Mouse (Mus musculus) megakaryocyte-erythroid progenitor cell, adult 5-6 weeks (primary cell): ENCODE results near the gene Arhgef3. TPM values are rescaled to one million over a fixed set of nuclear protein-coding genes. Genes with fewer than 3 reads are reported as not detected.

Experiments
- ATAC-seq: replicated peaks from 2 replicates; pipeline ENCODE4 v1.8.0; 2016; ENCODE audit warnings: mild to moderate bottlenecking, inconsistent platforms; ENCODE audit not compliant: severe bottlenecking, poor library complexity, low FRiP score, low TSS enrichment
- total RNA-seq, 2 experiments: library from RNA; stranded (forward) in 1 of 2; stranded (reverse) in 1 of 2; fragments of 200-1000, 215-1000 nt in 1 of 2; fragments of >200 nt in 1 of 2; fragmentation: Nextera tagmentation in 1 of 2; gene quantifications; 2 replicates each; pipeline ENCODE4 v1.2.3; 2014 to 2017

Gene Arhgef3
- total RNA-seq, 2 experiments from 2014 or later, result 3.2 to 4.4 TPM

DNA sequence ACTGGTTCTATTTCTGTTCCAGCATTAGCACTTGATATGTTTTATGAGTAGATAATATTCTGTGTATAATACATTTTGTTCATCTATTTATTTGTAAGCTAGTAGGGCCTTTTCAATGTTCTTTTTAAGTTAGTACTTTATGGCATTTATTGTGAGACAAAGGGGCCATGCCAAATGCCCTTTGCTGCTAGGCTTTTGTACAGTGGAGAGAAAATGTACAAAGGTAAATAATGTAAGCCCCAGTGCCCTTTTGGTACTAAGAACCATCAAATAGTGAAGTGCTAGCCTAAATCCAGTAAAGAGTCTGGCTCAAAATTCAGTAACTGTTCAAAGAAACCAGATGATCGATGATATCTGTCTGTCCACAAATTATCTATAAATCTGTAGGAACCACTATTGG lies 307.6 kb downstream of the Arhgef3 start:
- ATAC-seq, result no peak

DNA sequence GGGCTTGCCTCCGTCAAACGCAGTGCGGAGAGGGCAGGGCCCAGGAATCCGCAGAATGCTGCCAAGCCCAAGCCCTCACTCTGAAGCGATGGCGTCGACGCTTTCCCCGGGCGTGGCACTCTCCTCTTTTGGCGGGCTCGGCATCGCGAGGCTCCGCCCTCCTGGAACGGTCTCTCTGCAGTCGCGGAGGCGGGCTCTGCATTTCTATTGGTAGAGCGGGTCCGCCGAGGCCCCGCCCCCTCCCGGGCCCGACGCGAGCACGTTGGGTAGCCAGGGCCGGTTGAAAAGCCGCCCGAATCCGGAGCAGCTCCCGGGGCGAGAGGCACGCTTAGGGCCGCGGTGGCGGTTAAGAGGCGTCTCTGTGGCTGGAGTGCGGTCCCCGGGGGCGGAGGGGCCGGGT lies 313.9 kb downstream of the Arhgef3 start, which contains the start of gene Fam208a:
Fam208a (plus strand) TSS at position 262 of the 400 bp plus-strand sequence.
- ATAC-seq, result peak; percentile 97

GRCm38 (mm10) chr14:27428973-27429711 lies 314.4 kb downstream of the Arhgef3 start:
- peak; percentile 90 for ATAC-seq

DNA sequence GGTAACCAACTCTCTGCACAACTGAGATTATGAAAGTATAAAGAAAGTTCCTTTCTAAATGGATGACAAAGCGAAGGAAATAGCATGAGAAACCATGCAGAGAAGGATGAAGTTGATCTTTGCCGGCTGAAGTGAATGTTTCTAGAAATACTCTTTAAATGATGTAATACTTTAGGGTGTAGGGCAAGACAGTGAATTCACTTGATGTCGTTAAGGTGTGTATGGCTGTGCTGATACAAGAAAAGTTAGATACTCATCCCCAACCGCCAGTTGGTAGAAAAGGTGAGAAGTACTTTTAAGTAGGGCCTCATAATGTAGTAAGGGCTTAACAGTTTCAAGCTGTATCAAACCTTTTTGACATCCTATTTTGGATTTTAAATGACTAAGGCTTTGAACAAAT lies 315.6 kb downstream of the Arhgef3 start:
- no peak for ATAC-seq

- ATAC-seq, result no peak
These were observed 317.4 kb downstream of the Arhgef3 start for GRCm38 (mm10) chr14:27432064-27432463.

- no peak for ATAC-seq
These were observed 321.4 kb downstream of the Arhgef3 start for GRCm38 (mm10) chr14:27436116-27436515.

DNA sequence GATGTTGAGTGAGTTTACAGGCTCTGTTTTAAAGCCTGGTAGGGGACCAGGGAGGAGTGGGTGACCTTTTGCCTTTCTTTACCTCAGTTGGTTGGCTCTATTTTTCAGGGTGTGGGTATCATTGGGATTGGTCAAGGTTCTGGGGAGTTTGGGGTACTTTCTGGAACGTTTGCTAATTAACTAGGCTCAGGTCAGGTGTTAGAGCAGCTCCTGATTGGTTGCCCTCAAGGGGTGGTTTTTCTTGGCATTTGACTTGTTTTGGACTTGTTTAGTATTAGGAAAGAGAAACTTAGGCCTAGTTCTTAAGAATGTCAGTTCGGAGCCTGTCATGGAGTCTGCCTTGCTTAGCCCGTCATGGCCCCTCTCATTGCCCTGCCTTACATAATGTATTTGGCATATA lies 322.1 kb downstream of the Arhgef3 start:
- ATAC-seq, result no peak

- no peak for ATAC-seq
These were observed 326.2 kb downstream of the Arhgef3 start for GRCm38 (mm10) chr14:27440921-27441320.

GRCm38 (mm10) chr14:27444851-27445281 lies 330.2 kb downstream of the Arhgef3 start:
- ATAC-seq, result no peak

GRCm38 (mm10) chr14:27446963-27447362 lies 332.3 kb downstream of the Arhgef3 start:
- ATAC-seq, result no peak

Other genes with a start within 250 kb of the Arhgef3 start
- 0.85 TPM in 1 of 2 replicates, not detected in the other for gene Asb14, start 220.3 kb upstream of the Arhgef3 start, total RNA-seq (2014; fragmentation: Nextera tagmentation)
- not detected in 2 replicates for gene Asb14, start 220.3 kb upstream of the Arhgef3 start, total RNA-seq (2017)
- gene Appl1, start 143.7 kb upstream of the Arhgef3 start, total RNA-seq (2014; fragmentation: Nextera tagmentation), result 5.2 and 12.7 TPM in 2 replicates
- gene Appl1, start 143.7 kb upstream of the Arhgef3 start, total RNA-seq (2017), result 12.6 and 14.8 TPM in 2 replicates
- gene Hesx1, start 120.5 kb upstream of the Arhgef3 start, total RNA-seq (2014; fragmentation: Nextera tagmentation), result not detected in 2 replicates
- gene Hesx1, start 120.5 kb upstream of the Arhgef3 start, total RNA-seq (2017), result not detected in 2 replicates
- 1.2 TPM in 1 of 2 replicates, not detected in the other for gene Il17rd, start 76.0 kb upstream of the Arhgef3 start, total RNA-seq (2014; fragmentation: Nextera tagmentation)
- not detected in 2 replicates for gene Il17rd, start 76.0 kb upstream of the Arhgef3 start, total RNA-seq (2017)